Mouse (Mus musculus) hindlimb bud, embryonic 11.5 days (tissue): ENCODE measurements around the gene Pde4dip.

Experiments used
- DNase-seq: peaks from one replicate; pipeline ENCODE4 v3.0.0-alpha.2; 2012; ENCODE audit warnings: low read depth, low spot score; ENCODE audit errors: extremely low spot score

Gene Pde4dip

DNA sequence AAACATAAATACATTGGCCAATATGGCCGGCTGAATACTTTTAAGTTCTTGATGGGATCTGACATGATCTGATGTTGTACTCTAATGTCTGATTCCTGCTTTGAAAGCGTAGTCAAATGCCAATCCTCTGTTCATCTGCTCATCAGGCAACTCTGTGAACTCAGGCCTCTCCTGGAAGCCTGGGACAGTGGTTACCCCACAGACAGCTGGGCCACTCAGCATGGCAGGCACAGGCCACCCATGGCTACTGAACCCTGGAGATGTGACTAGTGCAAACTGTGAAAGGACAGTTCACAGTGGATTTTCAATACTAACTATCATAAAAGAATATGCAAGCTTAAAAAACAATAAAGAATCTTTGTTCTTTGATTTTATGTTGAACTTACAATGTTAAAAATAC, 85.6 kb downstream of the Pde4dip start:
- no peak for DNase-seq

DNA sequence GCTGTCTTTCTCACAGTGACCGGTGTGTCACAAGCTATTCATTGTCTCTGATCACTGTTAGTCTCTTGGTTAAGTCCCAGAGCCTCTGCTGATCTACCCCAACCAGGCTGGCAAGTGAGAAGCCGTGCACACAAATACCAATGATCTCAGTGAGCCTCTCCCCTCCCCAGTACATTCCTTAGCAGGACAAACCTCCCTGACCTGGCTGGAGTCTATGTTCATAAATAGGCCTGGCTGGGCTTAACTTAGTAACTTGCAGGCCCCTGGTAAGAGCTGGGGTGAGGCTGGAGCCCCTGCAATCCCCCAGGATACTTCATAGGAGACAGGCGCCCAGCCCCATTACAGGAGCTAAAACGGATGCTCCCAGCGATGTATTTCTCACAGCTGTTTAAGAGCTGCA, 86.2 kb downstream of the Pde4dip start:
- no peak for DNase-seq

DNA sequence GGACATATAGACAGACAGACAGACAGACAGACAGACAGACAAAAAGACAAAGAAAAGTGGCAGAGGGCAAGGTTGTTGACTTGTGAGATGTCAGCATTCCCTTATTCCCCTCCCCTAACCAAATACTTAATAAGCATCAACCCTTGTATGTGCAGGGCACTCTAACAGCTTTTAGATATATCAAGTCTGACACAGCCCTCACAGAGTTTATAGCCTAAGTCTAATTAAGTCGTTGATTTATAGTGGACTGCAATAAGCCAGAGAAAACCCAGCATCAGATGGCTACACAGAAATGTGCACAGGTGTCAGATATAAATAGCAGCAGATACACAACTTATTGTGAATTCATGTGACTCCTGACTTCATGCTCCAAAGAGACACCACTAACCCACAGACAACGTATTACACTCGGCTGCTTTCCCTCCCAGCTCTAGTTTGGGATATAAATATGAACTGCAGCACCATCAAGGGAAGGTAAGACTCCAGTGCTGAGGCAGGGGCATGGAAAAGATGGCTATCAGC, 87.3 kb downstream of the Pde4dip start:
- DNase-seq: no peak

DNA sequence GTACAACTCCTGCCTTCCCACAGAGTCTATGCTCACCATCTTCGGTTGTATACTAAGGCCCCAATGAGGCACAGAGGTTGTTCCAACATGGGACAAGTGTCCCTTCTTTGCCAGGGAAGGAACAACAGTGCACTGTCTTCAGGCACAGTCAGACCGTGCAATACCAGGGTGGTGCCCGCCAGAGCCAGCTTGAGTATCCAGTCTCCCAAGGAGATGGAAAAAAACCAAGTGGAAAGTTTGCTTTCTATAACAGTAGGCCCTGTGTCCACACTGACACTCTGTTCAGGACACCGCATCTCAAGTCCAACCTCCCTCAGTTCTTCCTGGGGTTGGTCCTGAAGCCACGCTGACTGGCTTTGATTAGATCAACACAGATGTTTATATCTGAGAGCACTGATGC, 87.8 kb downstream of the Pde4dip start:
- DNase-seq: no peak

DNA sequence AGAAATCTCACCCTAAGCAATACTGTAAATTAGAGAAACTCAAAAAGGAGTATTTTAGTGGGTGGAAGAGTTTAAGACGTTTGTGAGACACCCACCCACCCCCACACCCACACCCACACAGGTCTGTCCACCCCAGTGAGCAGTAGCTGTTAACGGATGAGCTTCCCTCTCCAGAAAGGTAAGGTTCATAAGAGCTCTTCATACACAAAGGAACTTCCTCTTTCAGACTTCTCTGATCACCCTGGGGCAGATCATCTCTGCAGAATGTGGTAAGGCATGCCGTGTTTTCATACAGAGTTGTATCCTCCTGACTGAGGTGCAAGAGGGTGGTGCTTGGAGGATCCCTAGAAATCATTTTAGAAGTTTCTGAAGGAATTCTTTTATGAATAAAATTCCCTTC, 88.5 kb downstream of the Pde4dip start:
- DNase-seq: no peak

DNA sequence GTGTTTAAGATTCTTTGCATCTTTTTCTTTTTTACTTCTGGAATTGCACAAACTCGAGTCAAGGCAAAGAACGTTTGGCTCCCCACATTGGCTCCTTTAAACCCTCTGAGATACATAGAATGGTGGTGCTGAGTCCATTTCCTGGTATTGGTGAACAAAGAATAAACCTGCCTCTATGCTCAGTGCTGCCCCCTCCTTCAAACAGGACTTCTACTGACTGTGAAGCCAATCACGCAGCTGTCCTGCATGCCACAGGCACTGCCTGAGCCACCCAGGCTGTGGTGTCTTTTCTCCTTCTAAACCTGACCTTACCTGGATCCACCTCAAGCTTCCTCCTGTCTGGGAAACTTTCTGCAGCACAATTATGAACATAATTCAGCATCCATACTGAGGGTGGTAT, 89.2 kb downstream of the Pde4dip start:
- no peak for DNase-seq

DNA sequence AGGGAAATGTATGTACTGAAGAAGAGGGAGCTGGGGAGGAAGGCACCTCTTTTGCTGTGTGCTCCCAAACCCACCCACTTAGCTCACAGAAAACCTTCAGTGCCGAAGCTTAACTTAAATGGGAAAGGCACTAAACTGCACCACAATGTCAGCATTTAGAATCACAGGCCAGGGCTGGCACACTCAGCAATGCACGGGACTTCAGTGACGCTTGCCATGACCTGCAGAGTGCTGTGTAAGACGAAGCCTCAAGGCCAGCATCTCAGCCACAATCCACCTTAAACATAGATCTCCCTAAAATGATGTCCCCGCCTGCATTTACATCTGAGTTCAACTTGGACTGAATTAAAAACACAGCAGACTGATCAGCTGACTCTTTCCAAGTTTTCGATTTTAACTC, 91.1 kb downstream of the Pde4dip start:
- no peak for DNase-seq

DNA sequence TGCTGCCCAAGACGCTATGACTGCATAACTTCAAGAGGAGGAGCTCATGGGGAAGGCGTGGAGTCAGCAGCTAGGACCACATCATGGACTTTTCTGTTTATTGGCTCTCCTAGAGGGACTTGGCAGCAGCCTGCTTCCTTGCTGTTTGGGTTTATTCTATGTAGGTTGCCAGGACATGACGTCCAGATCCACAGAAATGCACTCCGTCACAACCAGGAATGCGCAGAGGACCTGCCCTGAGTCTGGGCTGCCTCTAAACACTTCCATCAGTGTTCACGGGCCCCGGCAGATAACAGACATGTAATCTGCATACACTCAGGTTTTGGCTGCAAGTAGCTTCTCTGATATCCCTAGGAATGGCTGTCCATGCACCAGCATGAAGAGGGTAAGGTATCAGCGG, 94.5 kb downstream of the Pde4dip start:
- DNase-seq: no peak

DNA sequence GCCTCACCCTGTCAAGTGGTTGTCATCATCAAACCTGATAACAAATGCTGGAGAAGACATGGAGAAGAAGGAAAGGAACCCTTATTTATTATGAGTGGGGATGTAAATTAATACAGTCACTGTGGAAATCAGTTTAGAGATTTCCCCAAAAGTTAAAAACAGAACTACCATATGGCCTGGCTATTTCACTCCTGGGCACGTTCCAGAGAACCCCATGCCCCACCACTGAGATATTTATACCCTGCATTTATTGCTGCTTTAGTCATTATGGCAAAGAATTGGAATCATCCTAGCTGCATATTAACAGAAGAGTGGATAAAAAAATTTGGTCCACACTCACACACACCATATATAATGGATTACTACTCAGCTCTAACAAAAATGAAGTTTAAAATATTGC, 98.4 kb downstream of the Pde4dip start:
- DNase-seq: no peak

DNA sequence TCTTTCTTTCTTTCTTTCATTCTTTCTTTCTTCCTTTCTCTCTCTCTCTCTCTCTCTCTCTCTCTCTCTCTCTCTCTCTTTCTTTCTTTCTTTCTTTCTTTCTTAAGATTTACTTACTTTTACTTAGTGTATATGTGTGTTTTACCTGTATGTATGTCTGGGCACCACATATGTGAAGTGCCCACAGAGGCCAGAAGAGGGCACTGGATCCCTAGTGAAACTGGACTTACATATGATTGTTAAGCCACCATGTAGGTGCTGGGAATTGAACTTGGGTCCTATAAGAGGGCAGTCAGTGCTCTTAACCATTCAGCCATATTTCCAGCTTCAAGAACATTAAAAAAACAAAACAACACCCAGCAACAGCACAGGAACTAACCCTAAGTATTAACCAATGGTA, 99.2 kb downstream of the Pde4dip start:
- DNase-seq: no peak

DNA sequence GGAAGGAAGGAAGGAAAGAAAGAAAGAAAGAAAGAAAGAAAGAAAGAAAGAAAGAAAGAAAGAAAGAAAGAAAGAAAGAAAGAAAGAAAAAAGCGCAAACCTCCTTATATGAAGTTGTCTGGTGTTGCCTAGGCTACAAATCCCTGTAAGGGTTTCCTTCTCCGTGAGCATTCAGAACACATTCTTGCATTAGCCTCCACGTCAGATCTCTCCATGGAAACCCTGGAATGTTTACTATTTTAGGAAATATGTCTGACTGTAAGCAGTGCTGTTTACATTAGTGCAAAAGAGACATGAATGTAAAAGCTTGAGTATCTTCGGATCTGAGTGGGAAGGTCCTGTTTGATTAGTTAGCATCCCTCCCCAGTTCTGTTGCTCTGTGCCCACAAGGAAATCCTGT, 112.3 kb downstream of the Pde4dip start:
- no peak for DNase-seq

DNA sequence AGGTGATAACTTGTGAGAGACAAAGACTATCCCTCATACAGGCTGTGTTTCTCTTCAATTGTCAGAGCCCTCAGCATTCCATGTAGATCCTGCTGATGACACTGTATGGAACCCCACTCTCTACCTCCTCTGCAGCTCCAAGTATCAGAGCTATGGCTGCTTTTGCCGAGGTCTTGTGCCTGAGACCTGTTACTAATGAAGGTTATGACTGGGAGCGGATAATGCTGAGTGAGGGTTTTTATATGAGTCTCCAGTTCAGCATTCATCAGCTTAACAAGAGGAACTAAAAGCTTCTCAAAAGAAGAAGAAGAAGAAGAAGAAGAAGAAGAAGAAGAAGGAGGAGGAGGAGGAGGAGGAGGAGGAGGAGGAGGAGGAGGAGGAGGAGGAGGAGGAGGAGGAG, 112.8 kb downstream of the Pde4dip start:
- no peak for DNase-seq

DNA sequence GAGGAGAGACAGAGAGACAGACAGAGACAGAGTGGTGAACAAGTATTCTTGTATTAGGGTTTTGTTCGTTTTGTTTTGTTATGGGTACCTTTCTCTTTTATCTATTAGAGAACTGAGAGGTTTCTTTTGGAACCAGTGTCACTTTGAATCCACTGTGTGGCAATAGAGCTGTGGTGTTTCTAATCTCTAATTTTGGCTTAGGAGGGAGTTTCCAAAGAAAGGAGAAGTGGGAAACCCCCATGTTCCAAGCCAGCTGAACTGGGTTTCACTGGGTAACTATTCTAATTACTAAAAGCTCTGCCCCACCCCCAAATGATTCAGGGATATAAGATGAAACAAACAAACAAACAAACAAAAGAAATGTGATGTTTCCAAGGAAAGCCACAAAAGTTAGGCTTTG, 113.6 kb downstream of the Pde4dip start:
- DNase-seq: no peak

DNA sequence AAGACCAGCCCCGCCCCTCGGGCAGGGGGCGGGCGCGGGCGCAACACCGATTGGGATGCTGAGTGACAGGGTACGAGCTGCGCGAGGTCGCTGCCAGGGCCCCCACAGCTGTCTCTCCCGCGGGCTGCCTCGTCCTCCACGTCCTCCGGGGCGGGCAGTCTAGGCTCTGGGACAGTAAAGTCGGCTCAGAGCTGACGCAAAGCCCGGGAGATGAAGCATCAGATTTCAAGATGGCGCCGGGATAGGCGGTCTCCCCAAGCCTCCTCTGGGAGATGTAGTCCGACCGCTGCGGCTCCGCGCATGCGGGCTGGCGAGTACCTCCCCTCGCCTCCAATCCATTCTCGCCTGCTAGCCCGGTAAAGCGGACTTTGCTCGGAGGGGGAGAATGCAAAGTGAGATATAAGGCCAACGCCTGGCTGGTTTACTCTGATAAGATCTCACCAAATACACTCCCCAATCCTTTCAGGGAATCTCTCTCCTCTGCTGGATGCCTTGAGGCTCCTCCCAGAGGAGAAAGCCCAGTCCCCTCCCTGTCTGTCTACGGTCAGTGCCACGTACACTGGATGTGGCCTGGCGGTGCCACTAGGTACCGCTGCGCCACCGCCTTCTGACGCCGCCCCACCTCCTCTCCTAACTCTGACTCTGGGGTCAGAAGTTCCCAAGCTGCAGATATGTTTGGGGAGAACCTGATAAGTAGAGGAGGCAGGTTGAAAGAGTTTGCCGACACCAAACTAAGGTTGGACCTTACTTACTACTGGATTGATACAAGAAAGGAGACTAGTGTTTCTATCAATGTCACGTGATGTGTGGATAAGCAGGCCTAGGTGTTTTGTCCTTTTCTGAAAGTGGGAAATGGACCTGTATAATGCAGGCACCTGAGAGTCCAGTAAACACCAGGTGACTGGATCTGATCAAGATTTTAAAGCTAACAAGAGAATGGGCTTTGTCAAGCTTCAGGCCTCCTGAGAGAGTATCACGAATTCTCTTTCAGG, 120.4 kb downstream of the Pde4dip start:
- DNase-seq: peak; percentile 86

DNA sequence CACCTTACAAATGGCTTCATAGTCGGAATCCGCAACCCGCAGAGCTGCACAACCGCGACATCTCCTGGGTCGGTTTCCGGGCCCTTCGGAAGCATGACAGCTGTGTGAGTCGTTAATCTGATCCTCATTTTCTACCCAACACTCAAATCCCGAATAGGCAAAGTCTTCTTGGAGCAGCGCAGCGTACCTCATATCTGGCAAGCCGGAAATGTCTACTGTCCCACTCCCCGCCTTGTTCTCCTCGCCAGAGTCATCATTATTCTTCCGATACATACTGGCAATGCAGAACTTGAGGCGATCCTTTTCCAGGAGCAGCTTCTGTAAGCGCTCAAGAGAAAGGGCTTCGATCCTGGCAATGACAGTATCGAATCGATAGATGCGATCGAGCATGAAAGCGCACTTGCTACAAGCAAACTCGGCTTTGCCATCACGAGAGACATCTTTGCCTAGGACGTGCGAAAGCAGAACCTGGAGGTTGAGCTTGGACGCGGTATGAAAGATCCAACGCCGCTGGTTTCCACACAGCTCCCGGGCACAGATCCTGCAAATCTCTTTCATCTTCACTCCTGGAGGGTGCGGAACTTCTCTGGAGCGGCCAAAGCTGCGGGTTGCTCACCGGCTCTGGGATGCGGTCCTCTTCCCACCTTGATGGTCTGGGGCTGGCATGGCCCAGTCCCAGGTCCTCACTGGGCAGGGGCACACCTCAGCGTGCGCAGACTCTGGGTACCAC, 121.3 kb downstream of the Pde4dip start:
- DNase-seq: no peak

DNA sequence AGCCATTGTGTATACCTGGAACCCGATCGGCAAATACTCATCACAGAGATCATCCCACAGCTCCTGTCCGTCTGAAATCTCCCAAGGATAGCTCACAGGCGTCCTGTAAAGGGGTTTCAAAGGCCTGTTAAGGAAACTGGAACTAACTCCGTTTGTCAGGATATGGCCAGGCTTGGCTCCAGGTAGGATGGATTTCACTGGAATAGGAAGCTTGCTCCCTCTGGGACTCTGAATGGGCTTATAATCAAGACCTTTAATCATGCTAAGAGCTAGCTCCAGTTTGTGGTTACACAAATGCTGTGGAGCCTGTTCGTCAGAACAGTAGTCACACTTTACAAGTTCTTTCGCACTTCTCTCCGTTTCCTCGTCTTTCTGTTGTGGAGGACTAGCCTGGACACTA, 122.0 kb downstream of the Pde4dip start:
- DNase-seq: no peak

DNA sequence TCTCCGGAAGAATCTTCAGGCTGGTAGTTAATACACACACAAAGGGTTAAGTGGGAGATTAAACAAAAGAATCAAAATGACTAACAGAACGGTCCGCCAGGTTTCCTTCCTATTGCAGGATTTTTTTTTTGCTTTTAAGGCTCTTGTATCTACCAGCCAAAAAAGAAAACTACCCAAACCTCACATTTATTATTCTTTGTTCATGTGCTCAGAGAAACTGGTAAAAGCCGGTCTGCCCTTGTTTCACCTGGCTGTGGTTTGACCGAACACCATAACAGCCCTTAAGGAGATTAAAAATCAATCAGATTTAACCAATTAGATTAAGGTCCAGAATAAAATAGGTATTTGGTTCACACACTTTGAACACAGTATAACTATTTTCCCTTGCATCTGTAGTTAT, 124.4 kb downstream of the Pde4dip start:
- DNase-seq: no peak

DNA sequence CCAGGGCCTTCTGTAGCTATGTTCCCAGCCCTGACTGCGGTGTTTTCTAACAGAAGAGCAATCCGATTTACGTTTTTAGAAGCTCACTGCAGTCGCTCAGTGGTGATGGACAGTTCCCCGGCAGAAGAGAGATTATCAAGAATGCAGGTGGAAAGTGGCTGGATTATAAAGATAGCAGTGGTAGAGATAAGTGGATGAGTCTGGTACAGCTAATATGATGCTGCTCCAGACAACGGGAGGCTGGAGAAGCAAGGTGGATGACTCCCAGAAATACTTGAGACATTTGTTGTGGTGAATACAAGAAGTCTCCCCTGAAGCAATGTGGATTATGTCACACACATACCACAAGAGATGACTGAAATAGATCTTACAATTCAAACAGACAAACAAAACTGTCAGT, 126.6 kb downstream of the Pde4dip start:
- DNase-seq: no peak

DNA sequence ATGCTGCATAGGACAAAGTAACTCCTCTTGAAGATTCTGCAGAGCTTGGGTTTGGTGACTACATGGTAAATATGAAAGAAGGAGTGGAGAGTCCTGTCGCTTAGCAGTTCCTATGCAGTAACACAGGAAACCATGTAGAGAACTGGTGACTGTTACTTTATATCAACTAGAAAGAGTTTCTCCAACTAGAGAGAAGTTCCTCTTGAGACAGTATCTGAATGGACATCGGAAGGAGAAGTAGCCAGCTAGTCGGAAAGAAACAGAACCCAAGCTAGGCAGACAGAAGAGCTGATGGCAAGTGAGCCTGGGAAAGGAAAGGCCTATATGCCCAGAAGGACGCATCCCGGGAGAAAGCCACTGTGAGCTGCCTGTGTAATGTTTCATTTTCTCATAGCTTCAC, 127.3 kb downstream of the Pde4dip start:
- DNase-seq: no peak

DNA sequence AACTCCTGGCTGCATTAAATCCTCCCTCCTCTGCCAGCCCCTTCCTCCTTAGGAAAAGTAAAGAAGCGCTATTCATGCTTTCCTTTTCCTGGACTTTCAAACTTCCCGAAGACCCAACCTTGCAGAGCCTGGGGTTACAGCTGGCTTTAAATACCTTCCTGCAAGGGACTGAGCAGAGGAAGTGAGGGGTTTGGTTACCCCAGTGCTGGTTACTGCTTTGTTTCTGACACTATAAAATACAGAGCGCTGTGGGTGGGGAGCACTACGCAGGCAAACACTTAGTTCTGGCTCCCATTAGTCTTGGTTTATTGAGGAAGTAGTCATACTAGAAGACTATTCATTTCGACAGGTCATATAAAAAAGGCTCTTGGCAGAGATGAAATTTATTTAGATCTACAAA, 128.7 kb downstream of the Pde4dip start:
- DNase-seq: peak; percentile 47

DNA sequence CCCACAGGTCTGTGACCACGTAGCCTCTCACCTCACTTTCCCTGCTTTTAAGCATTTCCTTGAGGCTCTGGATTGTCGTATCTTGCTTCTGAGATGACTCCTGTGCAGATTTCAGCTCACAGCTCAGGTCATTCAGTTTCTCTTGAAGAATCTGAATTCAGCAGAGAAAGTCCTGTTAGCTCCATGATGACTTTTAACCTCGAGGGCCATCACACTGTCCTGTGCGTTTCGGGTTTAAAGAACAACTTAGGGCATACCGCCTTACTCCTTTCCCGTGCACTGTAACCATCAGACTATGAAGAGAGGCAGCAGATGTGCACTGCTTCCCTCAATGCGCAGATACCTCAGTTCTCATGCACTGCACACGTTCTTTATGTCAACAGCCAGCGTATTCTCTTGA, 131.0 kb downstream of the Pde4dip start:
- DNase-seq: no peak
